Comparison of ENCODE assay signal across 27 mouse cellular contexts in genomic region chr1:32471022-32471421, GRCm38 (mm10).
DNase-seq lines count a peak whose midpoint lies in the region; ATAC-seq and TF ChIP-seq lines count a peak whose summit lies in the region.
"Had no signal": no experiment of that assay in that cellular context is flagged by ENCODE, and none has a peak within 500 bp of the region (broad histone marks: within the 10 kb centered on the region; RNA-seq: fewer than 3 reads in every experiment).

No protein-coding gene starts in this region.

- no peak overlapping the region for H3K4me2 ChIP-seq in forebrain, postnatal 0 days (ENCODE audit: low read depth)
- H3K4me2 ChIP-seq in midbrain, embryonic 14.5 days (ENCODE audit: low read length): no peak overlapping the region
- no peak overlapping the region for H3K4me2 ChIP-seq in midbrain, embryonic 16.5 days (ENCODE audit: low read length)
- H3K4me2 ChIP-seq: embryonic facial prominence, embryonic 13.5 days; embryonic facial prominence, embryonic 15.5 days; forebrain, embryonic 13.5 days; forebrain, embryonic 15.5 days had no signal

- intact Hi-C loops in left cerebral cortex, adult 2 months (cut with DNase I): no loop called here
- intact Hi-C loops in left cerebral cortex, postnatal 10 days (cut with DNase I): no loop called here

- H3K9me3 ChIP-seq in forebrain, postnatal 0 days (ENCODE audit: low read length): no peaks in the 10 kb centered on the region
- H3K9me3 ChIP-seq in forebrain, embryonic 10.5 days: no peaks in the 10 kb centered on the region
- H3K9me3 ChIP-seq in midbrain, embryonic 14.5 days (ENCODE audit: control insufficient read depth, low read length): no peaks in the 10 kb centered on the region
- H3K9me3 ChIP-seq in midbrain, embryonic 10.5 days (replicated peaks): no peaks in the 10 kb centered on the region
- H3K9me3 ChIP-seq in midbrain, embryonic 16.5 days (replicated peaks; ENCODE audit: control insufficient read depth, low read length, poor library complexity, severe bottlenecking): no peaks in the 10 kb centered on the region
- H3K9me3 ChIP-seq: embryonic facial prominence, embryonic 13.5 days; embryonic facial prominence, embryonic 15.5 days; forebrain, embryonic 13.5 days; forebrain, embryonic 15.5 days; G1E had no signal

- no peaks in the 10 kb centered on the region for H3K4me1 ChIP-seq in forebrain, postnatal 0 days (ENCODE audit: insufficient read depth)
- no peaks in the 10 kb centered on the region for H3K4me1 ChIP-seq in forebrain, embryonic 10.5 days
- no peaks in the 10 kb centered on the region for H3K4me1 ChIP-seq in midbrain, embryonic 14.5 days (ENCODE audit: control insufficient read depth, insufficient read depth, low read length)
- H3K4me1 ChIP-seq in midbrain, embryonic 10.5 days: peaks cover 6% of the 10 kb centered on the region; the same call in 1 of the 2 replicates
- H3K4me1 ChIP-seq in midbrain, embryonic 16.5 days (ENCODE audit: control insufficient read depth, insufficient read depth, low read length): peaks cover 9% of the 10 kb centered on the region
- H3K4me1 ChIP-seq: embryonic facial prominence, embryonic 13.5 days; embryonic facial prominence, embryonic 15.5 days; forebrain, embryonic 13.5 days; forebrain, embryonic 15.5 days had no signal

- DNase-seq in forebrain, postnatal 0 days: no peak
- DNase-seq in forebrain, embryonic 10.5 days (ENCODE audit: extremely low spot score, low spot score): no peak
- DNase-seq in left cerebral cortex, adult 2 months (ENCODE audit: extremely low spot score in 1 of 2, low spot score in 2 of 2): no peak
- no peak for DNase-seq in left cerebral cortex, postnatal 10 days (ENCODE audit: extremely low spot score in 1 of 2, low spot score in 2 of 2)
- peak; percentile 24 for DNase-seq in midbrain, embryonic 14.5 days
- DNase-seq in midbrain, embryonic 10.5 days (ENCODE audit: low spot score): no peak
- DNase-seq: adrenal gland, adult 8-10 months; adrenal gland, postnatal 14 days; adrenal gland, postnatal 36 days; B cell, adult 2 months; cerebellum, adult 11-12 months; cerebellum, adult 2 months; cerebellum, adult 9-10 months; cerebellum, postnatal 14 days; cerebellum, postnatal 36 days; embryo, embryonic 11 days had no signal

- ATAC-seq in forebrain, postnatal 0 days: 0 out of 2 replicates have a peak, but pooled peaks have one; percentile 5
- no peak for ATAC-seq in midbrain, embryonic 14.5 days (ENCODE audit: low FRiP score, low TSS enrichment)
- ATAC-seq in midbrain, embryonic 16.5 days: peak; percentile 78
- ATAC-seq: activated CD4-positive, CD25-positive, alpha-beta regulatory T cell, adult 4 months; CD4-positive, CD25-positive, alpha-beta regulatory T cell, adult 4 months; forebrain, embryonic 13.5 days; forebrain, embryonic 15.5 days; Patski had no signal

- WGBS in forebrain, postnatal 0 days: 71% methylated on average over 2 of the region's 2 CpGs
- WGBS in forebrain, embryonic 10.5 days: 80% methylated on average over 2 of the region's 2 CpGs
- WGBS in midbrain, embryonic 14.5 days: 50% methylated on average over 2 of the region's 2 CpGs
- WGBS in midbrain, embryonic 10.5 days: 73% methylated on average over 2 of the region's 2 CpGs
- WGBS in midbrain, embryonic 16.5 days: 37% methylated on average over 2 of the region's 2 CpGs

- H3K36me3 ChIP-seq in forebrain, postnatal 0 days (ENCODE audit: insufficient read depth): 0 out of 2 replicates have a peak, but pooled peaks cover 5% of the 10 kb centered on the region
- no peaks in the 10 kb centered on the region for H3K36me3 ChIP-seq in forebrain, embryonic 10.5 days (replicated peaks)
- H3K36me3 ChIP-seq in midbrain, embryonic 14.5 days (ENCODE audit: control insufficient read depth, insufficient read depth, low read length): 0 out of 2 replicates have a peak, but pooled peaks cover 4% of the 10 kb centered on the region
- no peaks in the 10 kb centered on the region for H3K36me3 ChIP-seq in midbrain, embryonic 10.5 days
- H3K36me3 ChIP-seq in midbrain, embryonic 16.5 days (ENCODE audit: control insufficient read depth, insufficient read depth, low read length): no peaks in the 10 kb centered on the region
- H3K36me3 ChIP-seq: embryonic facial prominence, embryonic 13.5 days; embryonic facial prominence, embryonic 15.5 days; G1E had no signal

- TF ChIP-seq CTCF in forebrain, postnatal 0 days (IDR thresholded peaks at IDR 0.05; ENCODE audit: low read depth): no peak
- no peak for TF ChIP-seq CTCF in left cerebral cortex, adult 2 months (IDR thresholded peaks at IDR 0.05)

- H3K4me3 ChIP-seq in forebrain, postnatal 0 days (ENCODE audit: low read depth, low read length): no peak overlapping the region
- H3K4me3 ChIP-seq in forebrain, embryonic 10.5 days: no peak overlapping the region
- no peak overlapping the region for H3K4me3 ChIP-seq in left cerebral cortex, adult 2 months
- H3K4me3 ChIP-seq in midbrain, embryonic 14.5 days (replicated peaks; ENCODE audit: low read depth, low read length): no peak overlapping the region
- H3K4me3 ChIP-seq in midbrain, embryonic 10.5 days: no peak overlapping the region
- no peak overlapping the region for H3K4me3 ChIP-seq in midbrain, embryonic 16.5 days (ENCODE audit: low read depth, low read length)
- H3K4me3 ChIP-seq: embryonic facial prominence, embryonic 13.5 days; embryonic facial prominence, embryonic 15.5 days; erythroblast, embryonic 14.5 days; forebrain, embryonic 13.5 days; forebrain, embryonic 15.5 days had no signal

- H3K27ac ChIP-seq in forebrain, postnatal 0 days (ENCODE audit: low read depth, low read length): no peak overlapping the region
- H3K27ac ChIP-seq in forebrain, embryonic 10.5 days: no peak overlapping the region
- peak overlapping the region; percentile 4; the same call in 1 of the 2 replicates for H3K27ac ChIP-seq in left cerebral cortex, adult 2 months
- no peak overlapping the region for H3K27ac ChIP-seq in midbrain, embryonic 14.5 days (replicated peaks; ENCODE audit: low read depth, low read length)
- no peak overlapping the region for H3K27ac ChIP-seq in midbrain, embryonic 10.5 days (replicated peaks)
- peak overlapping the region; percentile 52; the same call in 1 of the 2 replicates for H3K27ac ChIP-seq in midbrain, embryonic 16.5 days (ENCODE audit: low read length)
- H3K27ac ChIP-seq: embryonic facial prominence, embryonic 13.5 days; embryonic facial prominence, embryonic 15.5 days; forebrain, embryonic 13.5 days; forebrain, embryonic 15.5 days had no signal

- no peaks in the 10 kb centered on the region for H3K27me3 ChIP-seq in forebrain, postnatal 0 days (ENCODE audit: insufficient read depth, low read length)
- H3K27me3 ChIP-seq in forebrain, embryonic 10.5 days (ENCODE audit: poor library complexity, severe bottlenecking): no peaks in the 10 kb centered on the region
- no peaks in the 10 kb centered on the region for H3K27me3 ChIP-seq in midbrain, embryonic 14.5 days (ENCODE audit: control insufficient read depth, insufficient read depth, low read length)
- no peaks in the 10 kb centered on the region for H3K27me3 ChIP-seq in midbrain, embryonic 10.5 days (ENCODE audit: low read depth, poor library complexity, severe bottlenecking)
- no peaks in the 10 kb centered on the region for H3K27me3 ChIP-seq in midbrain, embryonic 16.5 days (ENCODE audit: control insufficient read depth, insufficient read depth, low read depth, low read length)
- H3K27me3 ChIP-seq: CH12.LX; embryonic facial prominence, embryonic 13.5 days; embryonic facial prominence, embryonic 15.5 days; forebrain, embryonic 13.5 days; forebrain, embryonic 15.5 days had no signal

- H3K9ac ChIP-seq in forebrain, postnatal 0 days: no peak overlapping the region
- no peak overlapping the region for H3K9ac ChIP-seq in midbrain, embryonic 14.5 days (replicated peaks; ENCODE audit: low read length)
- H3K9ac ChIP-seq in midbrain, embryonic 16.5 days (ENCODE audit: low read depth, low read length): no peak overlapping the region
- H3K9ac ChIP-seq: embryonic facial prominence, embryonic 13.5 days; embryonic facial prominence, embryonic 15.5 days; forebrain, embryonic 13.5 days; forebrain, embryonic 15.5 days had no signal

Comparison
In these comparisons a context has a peak if more than half of its experiments do, and no peak if none do; other contexts are left out.
1. H3K27ac ChIP-seq: peak in left cerebral cortex, adult 2 months (single experiment) and midbrain, embryonic 16.5 days (single experiment); none in forebrain, postnatal 0 days (single experiment), forebrain, embryonic 10.5 days (single experiment), midbrain, embryonic 14.5 days (single experiment) and midbrain, embryonic 10.5 days (single experiment).